Mouse (Mus musculus): ENCODE measurements around the gene Phospho1. TPM values are rescaled to one million over a fixed set of nuclear protein-coding genes. Genes with fewer than 3 reads are reported as not detected.

The Phospho1 gene
- polyA plus RNA-seq, 1 experiment from 2014 or later, result 2.1 TPM

DNA sequence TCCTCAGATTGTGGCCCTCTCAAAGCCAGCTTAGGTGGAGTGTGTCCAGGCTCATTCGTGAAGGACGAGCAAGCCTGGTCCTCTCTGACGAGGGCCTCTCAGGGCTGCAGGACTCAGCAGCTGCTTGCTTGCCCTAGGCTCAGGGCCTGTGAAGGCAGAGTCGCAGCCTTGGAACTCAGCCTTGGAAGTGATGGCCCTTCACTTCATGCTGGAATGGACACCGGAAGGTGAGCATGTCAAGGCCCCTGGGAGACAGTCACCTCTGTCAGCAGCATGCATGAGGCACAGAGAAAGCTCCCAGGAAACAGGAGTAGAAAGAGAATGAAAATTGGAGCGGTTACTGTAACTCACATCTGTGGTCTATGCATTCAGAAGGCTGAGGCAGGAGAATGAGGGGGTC is 12.6 kb upstream of the Phospho1 start:
- no peak for TF ChIP-seq CTCF (IDR thresholded peaks at IDR 0.05)
- in situ Hi-C loops (cut with MboI; ENCODE audit: low pct_unique_long_range_greater_than_20kb), result no loop called here
- ATAC-seq, result no peak
- DNase-seq (ENCODE audit: low read depth, low spot score), result no peak
- POLR2A ChIA-PET, result no interaction called here
- CTCF ChIA-PET, result no interaction called here
- H3K27me3 ChIP-seq, result no peaks in the 10 kb centered on the region

DNA sequence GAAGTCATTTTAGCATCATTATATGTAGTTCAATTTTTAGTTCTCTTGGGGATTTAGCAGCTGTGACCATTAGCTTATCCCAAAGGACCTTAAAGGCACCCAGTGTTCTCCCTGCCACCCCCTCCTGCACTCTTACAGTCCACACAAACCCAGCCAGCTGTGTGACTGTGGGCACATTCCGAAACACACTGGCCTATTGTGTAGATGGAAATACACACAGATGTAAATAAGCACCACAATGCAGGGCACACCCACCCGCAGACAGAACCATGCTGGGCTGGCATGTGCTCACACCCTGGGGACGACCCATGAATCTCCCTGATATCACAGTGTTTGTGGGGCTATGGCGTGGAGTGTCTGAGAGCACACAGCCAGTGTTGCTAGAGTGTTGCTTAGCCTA is 12.1 kb upstream of the Phospho1 start:
- CTCF ChIA-PET, result no interaction called here
- no peak for TF ChIP-seq CTCF (IDR thresholded peaks at IDR 0.05)
- in situ Hi-C loops (cut with MboI; ENCODE audit: low pct_unique_long_range_greater_than_20kb), result no loop called here
- no peak for ATAC-seq
- H3K27me3 ChIP-seq, result no peaks in the 10 kb centered on the region
- no peak for DNase-seq (ENCODE audit: low read depth, low spot score)
- POLR2A ChIA-PET, result no interaction called here

DNA sequence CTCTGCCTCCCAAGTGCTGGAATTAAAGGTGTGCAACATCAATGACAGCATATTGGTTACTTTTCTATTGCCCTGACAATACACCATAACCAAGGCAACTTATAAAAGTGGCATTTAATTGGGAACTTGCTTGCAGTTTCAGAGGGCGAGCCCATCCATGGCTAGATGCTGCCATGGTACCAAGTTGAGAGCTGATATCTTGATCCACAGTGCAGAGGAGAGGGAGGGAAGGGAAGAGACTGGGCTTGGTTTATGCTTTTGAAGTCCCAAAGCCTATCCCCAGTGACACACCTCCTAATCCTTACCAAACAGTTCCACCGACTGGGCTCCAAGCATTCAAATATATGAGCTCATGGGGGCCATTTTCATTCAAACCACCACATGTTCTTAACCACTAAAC is 10.2 kb upstream of the Phospho1 start:
- DNase-seq (ENCODE audit: low read depth, low spot score) (no peak), ATAC-seq (no peak)
- TF ChIP-seq CTCF (IDR thresholded peaks at IDR 0.05), result no peak
- in situ Hi-C loops (cut with MboI; ENCODE audit: low pct_unique_long_range_greater_than_20kb), result no loop called here
- CTCF ChIA-PET, result no interaction called here
- H3K27me3 ChIP-seq, result no peaks in the 10 kb centered on the region
- POLR2A ChIA-PET, result interaction anchor here (1.5 kb wide), 1 partner anchor 43 kb away, joined by 3 read pairs; no protein-coding TSS in a partner anchor

DNA sequence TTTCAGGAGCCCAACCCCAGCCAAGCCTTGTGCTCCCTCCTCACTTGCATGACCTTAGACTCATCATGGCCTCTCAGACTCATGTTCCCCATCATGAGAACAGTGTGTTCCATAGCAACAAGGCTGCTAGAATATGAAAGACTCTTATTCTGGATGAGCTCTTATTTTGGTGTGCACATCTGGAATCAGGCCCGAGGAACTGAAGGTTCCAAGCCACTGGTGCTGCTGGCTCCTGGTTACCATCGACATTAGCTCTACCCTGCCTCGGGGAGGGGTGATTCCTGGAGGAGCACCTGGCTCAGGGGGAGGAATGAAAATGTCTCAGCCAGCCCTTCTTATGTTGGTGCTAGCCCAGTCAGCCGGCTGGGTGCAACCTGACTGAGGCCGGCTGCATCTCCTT is 9.4 kb upstream of the Phospho1 start:
- ChIA-PET CTCF (no interaction called here), POLR2A (interaction anchor here (1.5 kb wide), 1 partner anchor 44 kb away, joined by 3 read pairs; no protein-coding TSS in a partner anchor)
- no peak for DNase-seq (ENCODE audit: low read depth, low spot score)
- in situ Hi-C loops (cut with MboI; ENCODE audit: low pct_unique_long_range_greater_than_20kb), result no loop called here
- H3K27me3 ChIP-seq, result no peaks in the 10 kb centered on the region
- no peak for ATAC-seq
- TF ChIP-seq CTCF (IDR thresholded peaks at IDR 0.05), result no peak

DNA sequence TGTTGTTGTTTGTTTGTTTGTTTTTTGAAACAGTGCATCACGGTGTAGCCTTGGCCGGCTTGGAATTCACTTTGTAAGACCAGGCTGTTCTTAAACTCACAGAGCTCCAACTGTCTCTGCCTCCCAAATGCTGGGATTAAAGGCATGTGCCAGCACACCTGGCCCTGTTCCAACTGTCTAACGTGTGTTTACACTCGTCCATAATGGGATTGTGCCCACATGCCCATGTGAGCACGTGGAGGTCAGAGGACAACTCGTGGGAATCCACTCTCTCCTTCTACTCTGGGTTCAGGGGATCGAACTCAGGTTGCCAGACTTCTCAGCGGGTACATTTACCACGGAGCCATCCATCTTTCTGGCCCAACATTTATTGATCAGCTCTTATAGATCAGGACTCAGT is 8.9 kb upstream of the Phospho1 start:
- no peak for TF ChIP-seq CTCF (IDR thresholded peaks at IDR 0.05)
- no peak for DNase-seq (ENCODE audit: low read depth, low spot score)
- ChIA-PET POLR2A (no interaction called here), CTCF (no interaction called here)
- no peak for ATAC-seq
- H3K27me3 ChIP-seq, result no peaks in the 10 kb centered on the region
- in situ Hi-C loops (cut with MboI; ENCODE audit: low pct_unique_long_range_greater_than_20kb), result no loop called here

DNA sequence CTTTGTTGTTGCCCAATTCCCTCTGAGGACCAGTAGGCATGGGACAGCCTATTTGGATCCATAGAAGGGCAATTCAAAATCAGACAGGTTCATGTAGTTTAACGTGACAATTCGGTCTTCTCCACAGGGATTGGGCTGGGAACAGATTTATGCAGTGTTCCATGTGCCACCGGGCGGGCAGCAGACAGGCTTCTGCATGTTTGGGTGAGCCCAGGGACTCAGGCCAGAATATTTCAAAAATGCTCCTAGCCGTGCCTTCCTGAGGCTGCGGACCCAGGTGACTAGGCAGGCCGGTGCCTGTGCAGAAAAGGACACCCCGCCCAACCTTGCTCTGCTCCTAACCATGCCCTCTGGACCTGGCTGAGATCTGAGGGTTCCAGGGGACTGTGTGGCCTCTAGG is 5.2 kb upstream of the Phospho1 start:
- DNase-seq (ENCODE audit: low read depth, low spot score) (no peak), ATAC-seq (no peak)
- ChIA-PET CTCF (no interaction called here), POLR2A (no interaction called here)
- no peaks in the 10 kb centered on the region for H3K27me3 ChIP-seq
- TF ChIP-seq CTCF (IDR thresholded peaks at IDR 0.05), result no peak
- in situ Hi-C loops (cut with MboI; ENCODE audit: low pct_unique_long_range_greater_than_20kb), result no loop called here

DNA sequence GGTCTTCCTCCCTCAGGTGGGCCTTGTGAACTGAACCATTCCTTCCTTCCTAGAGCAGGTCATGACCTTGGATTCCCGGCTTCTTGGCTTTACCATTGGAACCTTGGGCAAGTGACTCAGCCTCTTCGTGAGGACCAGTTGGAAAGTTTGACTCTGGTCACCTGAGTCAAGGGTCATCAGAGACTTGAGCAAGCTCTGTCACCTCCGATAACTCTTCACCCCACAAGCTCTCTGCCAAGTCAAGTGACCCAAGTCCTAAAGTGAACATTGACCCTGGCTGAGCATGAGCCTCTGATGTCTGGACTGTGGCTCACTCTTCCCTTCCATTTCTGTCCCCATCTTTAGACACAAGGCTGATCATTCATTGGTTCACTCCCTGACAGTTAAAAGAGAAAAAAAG is 2.8 kb upstream of the Phospho1 start:
- DNase-seq (ENCODE audit: low read depth, low spot score), result no peak
- POLR2A ChIA-PET, result no interaction called here
- no peak for ATAC-seq
- H3K27me3 ChIP-seq, result peaks cover 7% of the 10 kb centered on the region
- CTCF ChIA-PET, result no interaction called here
- in situ Hi-C loops (cut with MboI; ENCODE audit: low pct_unique_long_range_greater_than_20kb), result no loop called here
- TF ChIP-seq CTCF (IDR thresholded peaks at IDR 0.05), result no peak

DNA sequence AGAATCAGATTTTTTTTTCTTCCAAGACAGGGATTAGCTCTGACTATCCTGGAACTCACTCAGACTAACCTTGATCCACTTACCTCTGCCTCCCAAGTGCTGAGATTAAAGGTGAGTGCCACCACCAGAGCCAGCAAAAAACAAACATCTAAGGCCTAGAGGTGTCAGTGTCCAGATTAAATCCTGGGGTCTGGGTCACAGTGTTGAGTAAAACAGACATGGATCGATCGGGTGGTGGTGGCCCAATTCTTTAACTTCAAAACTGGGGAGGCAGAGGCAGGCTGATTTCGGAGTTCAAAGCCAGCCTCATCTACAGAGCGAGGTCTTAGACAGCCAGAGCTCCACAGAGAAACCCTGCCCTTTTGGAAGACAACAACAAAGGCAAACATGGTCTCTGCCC is 1.9 kb upstream of the Phospho1 start:
- ATAC-seq (no peak), DNase-seq (ENCODE audit: low read depth, low spot score) (no peak)
- in situ Hi-C loops (cut with MboI; ENCODE audit: low pct_unique_long_range_greater_than_20kb), result no loop called here
- TF ChIP-seq CTCF (IDR thresholded peaks at IDR 0.05), result no peak
- peaks cover 7% of the 10 kb centered on the region for H3K27me3 ChIP-seq
- ChIA-PET CTCF (no interaction called here), POLR2A (no interaction called here)

DNA sequence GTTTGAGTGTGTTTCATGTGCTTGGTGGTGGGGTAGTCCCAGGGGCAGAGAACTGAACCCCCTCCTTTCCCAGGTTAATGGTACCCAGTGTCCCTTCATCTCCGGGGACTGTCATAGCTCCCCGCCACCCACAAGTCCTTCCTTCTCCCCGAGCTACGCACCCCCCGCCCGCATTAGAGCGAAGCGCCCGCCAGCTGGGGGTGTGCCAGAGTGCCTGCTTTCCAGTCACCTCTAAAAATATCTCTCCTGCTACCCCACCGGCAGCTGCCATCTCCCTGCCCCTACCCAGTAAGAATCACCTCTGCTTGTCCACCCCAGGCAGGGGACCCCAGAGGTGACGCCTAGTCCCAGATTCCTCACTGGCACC is 561 bp downstream of the Phospho1 start:
- ATAC-seq (no peak), DNase-seq (ENCODE audit: low read depth, low spot score) (no peak)
- TF ChIP-seq CTCF (IDR thresholded peaks at IDR 0.05), result no peak
- ChIA-PET CTCF (interaction anchor here (1.3 to 2.0 kb wide), 2 partner anchors 10 to 29 kb away, joined by 4 to 6 read pairs; no protein-coding TSS in a partner anchor), POLR2A (interaction anchor here (0.6 kb wide), 1 partner anchor 19 kb away, joined by 5 read pairs; no protein-coding TSS in a partner anchor)
- in situ Hi-C loops (cut with MboI; ENCODE audit: low pct_unique_long_range_greater_than_20kb), result no loop called here
- H3K27me3 ChIP-seq, result peaks cover 7% of the 10 kb centered on the region

DNA sequence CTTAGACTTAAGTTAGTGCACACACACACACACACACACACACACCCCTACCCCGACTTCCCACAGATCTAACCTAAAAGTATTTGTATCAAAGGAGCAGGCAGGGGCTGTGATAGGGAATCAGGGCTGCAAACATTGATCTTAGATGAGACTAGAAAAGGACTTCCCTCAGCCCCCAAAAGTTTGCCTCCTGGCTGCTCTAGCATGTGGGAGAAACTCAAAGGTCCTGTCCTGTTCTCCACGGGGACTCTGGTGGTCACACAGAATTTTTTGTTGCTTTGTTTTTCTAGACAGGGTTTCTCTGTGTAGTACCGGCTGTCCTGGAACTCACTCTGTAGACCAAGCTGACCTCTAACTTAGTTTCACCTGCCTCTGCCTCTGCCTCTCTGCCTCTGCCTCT is 1.3 kb downstream of the Phospho1 start:
- in situ Hi-C loops (cut with MboI; ENCODE audit: low pct_unique_long_range_greater_than_20kb), result no loop called here
- ChIA-PET CTCF (interaction anchor here (1.3 to 2.0 kb wide), 2 partner anchors 9 to 28 kb away, joined by 4 to 6 read pairs; no protein-coding TSS in a partner anchor), POLR2A (no interaction called here)
- no peak for TF ChIP-seq CTCF (IDR thresholded peaks at IDR 0.05)
- H3K27me3 ChIP-seq, result peaks cover 10% of the 10 kb centered on the region
- ATAC-seq (no peak), DNase-seq (ENCODE audit: low read depth, low spot score) (no peak)

DNA sequence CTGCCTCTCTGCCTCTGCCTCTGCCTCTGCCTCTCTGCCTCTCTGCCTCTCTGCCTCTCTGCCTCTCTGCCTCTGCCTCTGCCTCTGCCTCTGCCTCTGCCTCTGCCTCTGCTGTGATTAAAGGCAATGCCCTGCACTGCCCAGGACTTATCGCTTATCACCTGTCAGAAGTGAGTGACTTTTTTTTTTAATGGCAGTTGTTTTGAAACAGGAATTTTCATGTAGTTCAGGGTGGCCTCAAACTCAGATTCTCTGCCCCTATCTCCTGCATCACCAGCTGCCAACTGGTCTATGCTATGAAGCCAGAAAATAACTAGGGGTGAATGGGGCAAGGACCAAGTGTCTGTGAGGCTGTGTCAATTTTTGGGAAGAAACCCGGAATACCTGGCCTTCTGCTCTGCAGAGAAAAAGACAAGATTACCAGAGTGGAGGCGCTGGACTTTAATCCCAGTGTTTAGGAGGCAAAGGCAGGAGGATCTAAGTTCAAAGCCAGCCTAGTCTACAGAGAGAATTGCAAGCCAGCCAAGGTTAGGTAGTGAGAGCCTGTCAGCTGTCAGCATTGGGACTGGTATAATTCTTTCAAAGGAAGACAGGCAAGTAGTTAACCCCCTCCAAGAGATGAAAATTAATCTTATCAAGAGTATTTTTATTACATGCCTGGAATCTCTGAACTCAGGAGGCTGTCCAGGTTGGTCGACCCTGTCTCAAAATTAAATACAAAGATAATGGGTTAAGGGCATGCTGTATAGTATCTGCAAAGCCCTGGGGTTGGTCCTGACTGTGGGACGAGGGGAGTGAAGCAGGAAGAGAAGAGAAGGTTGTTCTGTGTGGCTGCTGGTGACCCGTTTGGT is 2.2 kb downstream of the Phospho1 start:
- DNase-seq (ENCODE audit: low read depth, low spot score) (no peak), ATAC-seq (no peak)
- in situ Hi-C loops (cut with MboI; ENCODE audit: low pct_unique_long_range_greater_than_20kb), result no loop called here
- ChIA-PET CTCF (interaction anchor here (0.7 to 1.7 kb wide), 9 partner anchors 13 to 314 kb away, joined by 3 to 5 read pairs (median 3); partner anchors contain the start of gene Snf8), POLR2A (no interaction called here)
- peaks cover 14% of the 10 kb centered on the region for H3K27me3 ChIP-seq
- no peak for TF ChIP-seq CTCF (IDR thresholded peaks at IDR 0.05)

DNA sequence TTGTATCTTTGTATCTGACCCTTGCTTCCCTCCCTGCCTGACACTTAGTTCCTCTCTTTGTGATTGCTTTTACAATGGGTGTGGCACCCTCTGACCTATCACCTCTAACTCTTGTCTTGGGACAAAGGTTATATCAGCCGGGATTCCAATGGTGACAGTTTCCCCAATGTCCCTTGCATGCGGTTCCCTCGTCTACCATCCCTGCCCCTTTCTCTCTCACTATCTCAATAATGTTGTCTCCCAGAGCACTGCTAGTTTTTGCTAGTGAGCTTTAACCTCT is 2.8 kb downstream of the Phospho1 start:
- H3K27me3 ChIP-seq, result peaks cover 14% of the 10 kb centered on the region
- in situ Hi-C loops (cut with MboI; ENCODE audit: low pct_unique_long_range_greater_than_20kb), result no loop called here
- POLR2A ChIA-PET, result no interaction called here

More for the DNA sequence above, 2.8 kb downstream of the Phospho1 start:
- no peak for DNase-seq (ENCODE audit: low read depth, low spot score)
- ATAC-seq, result no peak
- CTCF ChIA-PET, result interaction anchor here (0.7 to 1.7 kb wide), 12 partner anchors 9 to 314 kb away, joined by 3 to 5 read pairs (median 3); partner anchors contain the start of gene Snf8
- no peak for TF ChIP-seq CTCF (IDR thresholded peaks at IDR 0.05)
